Mouse (Mus musculus) myocyte (in vitro differentiated cells): ENCODE data around the gene Gm20388.

ENCODE experiments used
- E2F4 ChIP-seq: IDR thresholded peaks from one replicate; pipeline ENCODE4 v1.6.1; 2011; ENCODE audit warnings: mild to moderate bottlenecking, control low read depth, moderate library complexity; ENCODE audit not compliant: insufficient read depth
- POLR2A ChIP-seq: IDR thresholded peaks from one replicate; pipeline ENCODE4 v1.6.1; 2011; ENCODE audit warnings: low read depth, mild to moderate bottlenecking, control low read depth, moderate library complexity; ENCODE audit not compliant: insufficient read length
- TCF3 ChIP-seq: IDR thresholded peaks from one replicate; pipeline ENCODE4 v1.6.1; 2011; ENCODE audit warnings: low read depth, control low read depth; ENCODE audit not compliant: insufficient read length

GRCm38 (mm10) chr8:122988955-122989354 is 3078.3 kb downstream of the Gm20388 start:
- TF ChIP-seq POLR2A = no peak
- TF ChIP-seq TCF3 = no peak
- TF ChIP-seq E2F4 = no peak
